Mouse (Mus musculus) thymus, adult 2 months (tissue): ENCODE data around the gene Sult1a1. TPM values are rescaled to one million over a fixed set of nuclear protein-coding genes. Genes with fewer than 3 reads are reported as not detected.

Source experiments
- DNase-seq: peaks from one replicate; pipeline ENCODE4 v3.0.0; 2021
- H3K27ac ChIP-seq: fragments of 200-500 bp; 2 replicates; pipeline ENCODE4 v1.5.1; 2012; ENCODE audit warnings: low read length, control low read depth; ENCODE audit not compliant: control insufficient read depth, insufficient read depth
- H3K27me3 ChIP-seq: fragments of 200-500 bp; 2 replicates; pipeline ENCODE4 v1.6.1; 2012; ENCODE audit warnings: mild to moderate bottlenecking, low read length, moderate library complexity, mixed read lengths; ENCODE audit not compliant: control insufficient read depth, insufficient read depth
- H3K36me3 ChIP-seq: fragments of 200-500 bp; 2 replicates; pipeline ENCODE4 v1.6.1; 2012; ENCODE audit warnings: mild to moderate bottlenecking, low read length, moderate library complexity; ENCODE audit not compliant: control insufficient read depth, insufficient read depth
- H3K4me1 ChIP-seq: fragments of 200-500 bp; replicated peaks from 2 replicates; pipeline ENCODE4 v1.6.1; 2012; ENCODE audit warnings: low read length; ENCODE audit not compliant: control insufficient read depth, insufficient read depth
- H3K4me3 ChIP-seq: fragments of 200-500 bp; 2 replicates; pipeline ENCODE4 v1.5.1; 2012; ENCODE audit warnings: mild to moderate bottlenecking, low read length, control low read depth, moderate library complexity; ENCODE audit not compliant: control insufficient read depth, insufficient read depth
- CTCF ChIP-seq: fragments of 200-500 bp; IDR thresholded peaks from 2 replicates; pipeline ENCODE4 v1.5.1; 2012; ENCODE audit warnings: mild to moderate bottlenecking, control low read depth, low read length, moderate library complexity, borderline replicate concordance; ENCODE audit not compliant: control insufficient read depth, poor library complexity, insufficient read depth; ENCODE audit errors: extremely low read depth
- POLR2A ChIP-seq: fragments of 200-500 bp; IDR thresholded peaks from 2 replicates; pipeline ENCODE4 v1.6.1; 2012; ENCODE audit warnings: mild to moderate bottlenecking, low read length, control low read depth, moderate library complexity; ENCODE audit not compliant: control insufficient read depth, poor library complexity, insufficient read depth; ENCODE audit errors: extremely low read depth
- WGBS: fragments of 180-500 bp; shearing (Covaris S2); methylation state at CpG from one replicate; pipeline ENCODE4 v1.1.7; 2018; 5-methylcytosine and 5-hydroxymethylcytosine counted together
- polyA plus RNA-seq: library from polyadenylated mRNA; depleted of rRNA; stranded (reverse); fragments of >200 nt; gene quantifications from 2 replicates; pipeline ENCODE4 v1.2.3, GENCODE M21; 2012; rRNA removed

Gene Sult1a1
- polyA plus RNA-seq: 8.6 and 14.8 TPM in 2 replicates

DNA sequence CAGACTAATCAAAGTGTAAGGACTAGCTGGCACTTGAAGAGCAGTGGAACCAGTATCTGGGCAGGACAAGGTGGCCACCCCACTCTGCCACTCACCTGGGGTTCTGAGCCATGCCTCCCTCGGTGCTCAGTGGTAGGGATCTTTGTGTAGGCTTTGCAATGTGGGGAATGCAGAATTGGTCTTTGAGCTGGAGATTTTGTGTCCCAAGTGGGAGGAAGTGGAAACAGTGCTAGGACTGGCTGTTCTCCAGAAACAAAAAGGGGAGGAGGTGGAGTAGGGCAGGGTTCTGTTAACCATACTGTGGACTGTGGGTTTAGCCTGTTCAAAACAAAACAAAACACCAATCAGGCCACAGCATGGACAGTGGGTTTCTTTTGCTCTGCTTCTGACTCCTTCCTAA lies at the start of gene Sult1a1:
Gene Sult1a1, minus strand, starts transcription at position 226 of the 400 bp plus-strand sequence.
- WGBS: 91% methylated on average over 1 of the region's 1 CpGs
- Histone ChIP-seq H3K27me3 (no peaks in the 10 kb centered on the region), H3K36me3 (peaks cover 8% of the 10 kb centered on the region; the same call in 1 of the 2 replicates), H3K27ac (0 out of 2 replicates have a peak within 1 kb of the TSS, but pooled peaks have one; percentile 6), H3K4me1 (no peaks in the 10 kb centered on the region), H3K4me3 (no peak within 1 kb of the TSS)
- TF ChIP-seq POLR2A (no peak), CTCF (no peak)
- DNase-seq: no peak

DNA sequence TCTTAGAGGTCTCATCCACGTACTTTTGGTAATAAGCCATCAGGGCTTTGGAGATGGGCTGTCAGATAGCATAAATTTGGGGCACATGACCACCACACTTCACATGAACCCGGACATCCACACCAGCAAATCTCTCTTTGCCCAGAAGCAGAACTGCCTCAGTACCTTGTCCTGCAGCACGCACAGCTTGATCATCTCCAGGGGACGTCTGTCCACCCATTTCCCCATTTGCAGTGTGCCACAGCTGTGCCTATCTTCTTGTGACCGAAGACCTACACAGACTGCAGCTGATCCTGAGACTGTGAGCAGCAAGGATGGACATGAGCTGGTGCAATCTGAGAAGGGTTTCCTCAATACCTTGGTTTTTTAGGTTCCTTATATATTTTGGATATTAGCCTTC lies 49.4 kb upstream of the Sult1a1 start:
- Histone ChIP-seq H3K4me1 (peaks cover 2% of the 10 kb centered on the region), H3K36me3 (no peaks in the 10 kb centered on the region), H3K27ac (no peak overlapping the region), H3K4me3 (no peak overlapping the region), H3K27me3 (no peaks in the 10 kb centered on the region)
- no peak for DNase-seq
- 52% methylated on average over 5 of the region's 5 CpGs for WGBS
- TF ChIP-seq CTCF (no peak), POLR2A (no peak)

DNA sequence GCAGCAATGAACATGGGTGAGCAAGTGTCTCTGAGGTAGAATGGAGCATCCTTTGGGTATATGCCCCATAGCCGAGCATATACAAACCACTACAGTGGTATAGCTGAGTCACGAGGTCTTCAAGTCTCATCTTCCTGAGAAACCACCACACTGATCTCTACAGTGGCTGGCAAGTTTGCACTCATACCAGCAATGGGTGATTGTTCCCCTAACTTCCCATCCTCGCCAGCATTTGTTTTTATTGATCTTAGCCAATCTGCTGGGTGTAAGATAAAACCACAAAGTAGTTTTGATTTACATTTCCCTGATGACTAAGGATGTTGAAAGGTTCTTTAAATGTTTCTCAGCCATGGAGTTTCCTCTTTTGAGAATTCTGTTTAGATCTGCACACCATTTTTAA lies 48.8 kb upstream of the Sult1a1 start:
- H3K36me3 ChIP-seq: no peaks in the 10 kb centered on the region
- WGBS: 20% methylated on average over 3 of the region's 3 CpGs
- H3K27me3 ChIP-seq: no peaks in the 10 kb centered on the region
- H3K27ac ChIP-seq: no peak overlapping the region
- H3K4me1 ChIP-seq: no peaks in the 10 kb centered on the region
- no peak for TF ChIP-seq POLR2A
- TF ChIP-seq CTCF: no peak
- H3K4me3 ChIP-seq: no peak overlapping the region
- no peak for DNase-seq

DNA sequence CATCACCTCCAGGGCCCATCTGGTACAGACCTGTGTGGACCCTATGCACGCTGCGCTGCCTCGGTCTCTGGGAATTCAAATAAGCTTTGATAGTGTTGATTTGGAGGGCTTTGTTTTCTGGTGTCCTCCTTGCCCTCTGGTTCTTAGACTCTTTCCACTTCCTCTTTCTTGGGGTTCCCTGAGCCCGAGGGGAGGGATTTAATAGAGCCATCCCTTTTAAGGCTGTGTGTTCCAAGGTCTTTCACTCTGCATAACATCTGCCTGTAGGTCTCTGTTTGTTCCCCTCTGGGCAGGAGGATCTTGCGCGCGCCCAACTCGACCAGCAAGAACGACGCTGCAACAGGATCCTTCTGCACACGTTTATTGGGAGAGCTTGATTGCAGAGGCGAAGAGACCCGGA lies 45.4 kb upstream of the Sult1a1 start:
- Histone ChIP-seq H3K4me3 (no peak overlapping the region), H3K27ac (no peak overlapping the region), H3K36me3 (no peaks in the 10 kb centered on the region), H3K4me1 (no peaks in the 10 kb centered on the region), H3K27me3 (no peaks in the 10 kb centered on the region)
- no peak for DNase-seq
- no peak for TF ChIP-seq POLR2A
- TF ChIP-seq CTCF: no peak
- 86% methylated on average over 13 of the region's 13 CpGs for WGBS

DNA sequence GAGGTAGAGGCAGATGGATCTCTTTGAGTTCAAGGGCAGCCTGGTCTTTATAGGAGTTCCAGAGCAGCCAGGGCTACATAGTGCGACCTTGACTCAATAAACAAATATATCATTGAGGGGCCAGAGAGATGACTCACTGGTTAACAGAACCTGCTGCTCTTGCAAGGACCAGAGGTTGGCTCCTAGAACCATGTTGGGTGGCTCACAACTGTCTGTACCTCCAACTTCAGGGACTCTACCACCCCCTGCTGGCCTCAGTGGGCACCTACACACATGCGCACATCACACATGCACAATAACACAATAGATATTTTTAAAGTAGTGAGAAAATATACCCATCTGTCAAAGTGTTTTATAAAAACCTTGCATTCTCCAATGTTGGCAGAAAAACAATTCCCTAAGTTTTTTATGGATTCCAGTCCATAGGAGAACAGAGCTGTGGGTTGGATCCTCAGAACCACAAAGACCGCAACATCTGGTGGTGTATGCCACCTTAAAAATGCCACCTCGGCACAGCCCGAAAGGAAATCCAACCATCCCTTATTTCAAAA lies 42.6 kb upstream of the Sult1a1 start:
- 98% methylated on average over 5 of the region's 5 CpGs for WGBS
- H3K36me3 ChIP-seq: no peaks in the 10 kb centered on the region
- TF ChIP-seq POLR2A: no peak
- TF ChIP-seq CTCF: peak; percentile 24; the same call in 1 of the 2 replicates
- peaks cover 3% of the 10 kb centered on the region for H3K4me1 ChIP-seq
- no peak overlapping the region for H3K4me3 ChIP-seq
- no peak overlapping the region for H3K27ac ChIP-seq
- DNase-seq: peak; percentile 43
- no peaks in the 10 kb centered on the region for H3K27me3 ChIP-seq

DNA sequence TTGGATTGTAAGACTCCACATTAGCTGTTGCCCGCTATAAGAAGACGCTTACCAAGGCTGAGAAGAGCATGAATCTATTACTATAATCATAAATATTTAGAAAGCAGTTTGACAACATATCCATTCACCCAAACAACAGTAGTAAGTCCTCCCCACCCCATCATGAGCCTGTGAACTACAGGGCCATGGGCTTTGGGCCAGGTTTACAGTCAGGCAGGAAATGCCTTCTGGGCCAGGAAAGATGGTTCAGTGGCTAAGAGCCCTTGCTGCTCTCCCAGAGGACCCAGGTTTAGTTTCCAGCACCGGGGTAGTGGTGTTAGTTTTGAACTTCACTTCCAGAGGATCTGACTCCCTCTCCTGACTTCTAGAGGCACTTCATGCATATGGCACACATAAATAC lies 41.3 kb upstream of the Sult1a1 start:
- Histone ChIP-seq H3K27ac (no peak overlapping the region), H3K27me3 (no peaks in the 10 kb centered on the region), H3K36me3 (no peaks in the 10 kb centered on the region), H3K4me3 (no peak overlapping the region), H3K4me1 (peaks cover 7% of the 10 kb centered on the region)
- 93% methylated on average over 3 of the region's 3 CpGs for WGBS
- TF ChIP-seq CTCF (no peak), POLR2A (no peak)
- no peak for DNase-seq

DNA sequence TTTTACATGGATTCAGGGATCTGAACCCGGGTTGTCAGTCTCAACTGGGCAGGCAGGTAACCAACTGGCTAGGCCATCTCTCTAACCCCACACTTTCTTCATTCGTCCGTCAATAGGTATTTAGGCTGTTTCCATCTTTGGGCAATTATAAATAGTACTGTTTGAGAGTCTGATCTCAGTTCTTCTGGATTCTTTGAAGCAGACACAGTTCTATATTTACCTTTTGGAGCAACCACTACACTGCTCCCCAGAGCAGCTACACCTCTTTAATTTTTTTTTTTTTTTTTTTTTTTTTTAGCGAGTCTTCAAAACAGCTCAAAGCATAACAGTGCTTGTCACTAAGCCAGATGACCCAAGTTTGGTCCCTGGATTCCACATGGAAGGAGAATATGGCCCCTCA lies 39.4 kb upstream of the Sult1a1 start:
- no peaks in the 10 kb centered on the region for H3K36me3 ChIP-seq
- H3K27me3 ChIP-seq: no peaks in the 10 kb centered on the region
- no peak for TF ChIP-seq POLR2A
- no peak for TF ChIP-seq CTCF
- WGBS: 92% methylated on average over 4 of the region's 4 CpGs
- no peak for DNase-seq
- no peak overlapping the region for H3K4me3 ChIP-seq
- H3K4me1 ChIP-seq: peaks cover 17% of the 10 kb centered on the region
- no peak overlapping the region for H3K27ac ChIP-seq
